Mouse (Mus musculus) MEL (cell line): ENCODE data around the gene Macrod2. TPM values are rescaled to one million over a fixed set of nuclear protein-coding genes. Genes with fewer than 3 reads are reported as not detected.

ENCODE experiments used
- DNase-seq: peaks from one replicate; pipeline ENCODE4 v3.0.0; 2011; ENCODE audit warnings: low read depth, low spot score
- H3K27ac ChIP-seq: 2 replicates; pipeline ENCODE4 v1.5.1; 2012; ENCODE audit warnings: low read depth, mild to moderate bottlenecking, control low read depth, low read length, moderate library complexity; ENCODE audit not compliant: control insufficient read depth
- H3K27me3 ChIP-seq, 2 experiments: fragments of 150-350 bp in 1 of 2; sonication (generic) in 1 of 2; 2 replicates each; pipeline ENCODE4 v1.6.1; 2012; ENCODE audit warnings: low read length in 2 of 2, mild to moderate bottlenecking in 2 of 2, improper control_type of control experiment in 1 of 2, moderate library complexity in 1 of 2; ENCODE audit not compliant: insufficient read depth in 2 of 2, control insufficient read depth in 1 of 2
- H3K36me3 ChIP-seq, 2 experiments: 2 replicates each; pipeline ENCODE4 v1.6.1; 2012 to 2014; ENCODE audit warnings: low read length in 2 of 2, improper control_type of control experiment in 1 of 2, inconsistent platforms in 1 of 2, mild to moderate bottlenecking in 1 of 2; ENCODE audit not compliant: insufficient read depth in 2 of 2, control insufficient read depth in 1 of 2
- H3K4me1 ChIP-seq, 2 experiments: fragments of 150-350 bp in 1 of 2; sonication (generic) in 1 of 2; 2 replicates each; pipeline ENCODE4 v1.6.1; 2012; ENCODE audit warnings: low read length in 2 of 2, improper control_type of control experiment in 1 of 2, mild to moderate bottlenecking in 1 of 2; ENCODE audit not compliant: insufficient read depth in 2 of 2, control insufficient read depth in 1 of 2
- H3K4me3 ChIP-seq, 2 experiments: fragments of 150-350 bp in 1 of 2; sonication (generic) in 1 of 2; 2 replicates each; pipeline ENCODE4 v1.5.1; 2012; ENCODE audit warnings: low read depth in 2 of 2, low read length in 2 of 2, mild to moderate bottlenecking in 2 of 2, moderate library complexity in 2 of 2, control low read depth in 1 of 2, improper control_type of control experiment in 1 of 2; ENCODE audit not compliant: control insufficient read depth in 1 of 2, insufficient read depth in 1 of 2
- H3K79me2 ChIP-seq: 2 replicates; pipeline ENCODE4 v1.6.1; 2012; ENCODE audit warnings: mild to moderate bottlenecking, low read length, moderate library complexity; ENCODE audit not compliant: control insufficient read depth, poor library complexity, insufficient read depth
- H3K9ac ChIP-seq: 2 replicates; pipeline ENCODE4 v1.6.1; 2012; ENCODE audit warnings: low read depth, mild to moderate bottlenecking, control low read depth, low read length, moderate library complexity; ENCODE audit not compliant: control insufficient read depth, poor library complexity, severe bottlenecking
- H3K9me3 ChIP-seq: fragments of 150-350 bp; sonication (generic); replicated peaks from 2 replicates; pipeline ENCODE4 v1.6.1; 2012; ENCODE audit warnings: mild to moderate bottlenecking, low read length, improper control_type of control experiment, moderate library complexity; ENCODE audit not compliant: insufficient read depth
- CHD1 ChIP-seq: IDR thresholded peaks from 2 replicates; pipeline ENCODE4 v1.6.1; 2012; ENCODE audit warnings: low read depth, mild to moderate bottlenecking, inconsistent platforms, low read length, improper control_type of control experiment
- CHD2 ChIP-seq: IDR thresholded peaks from 2 replicates; pipeline ENCODE4 v1.6.1; 2011; ENCODE audit warnings: low read length, improper control_type of control experiment
- CTCF ChIP-seq, 3 experiments: IDR thresholded peaks in 2 of 3; conservative IDR thresholded peaks in 1 of 3; 2 replicates each; pipeline ENCODE4 v1.5.1; 2011 to 2012; ENCODE audit warnings: low read length in 3 of 3, low read depth in 2 of 3, mild to moderate bottlenecking in 2 of 3, improper control_type of control experiment in 1 of 3, inconsistent platforms in 1 of 3, mixed read lengths in 1 of 3, moderate library complexity in 1 of 3; ENCODE audit not compliant: control insufficient read depth in 1 of 3, insufficient read depth in 1 of 3, poor library complexity in 1 of 3, severe bottlenecking in 1 of 3
- E2F4 ChIP-seq: IDR thresholded peaks from 2 replicates; pipeline ENCODE4 v1.6.1; 2011; ENCODE audit warnings: low read depth, low read length, improper control_type of control experiment, borderline replicate concordance
- ELF1 ChIP-seq: IDR thresholded peaks from 2 replicates; pipeline ENCODE4 v1.6.1; 2014; ENCODE audit warnings: low read depth, mild to moderate bottlenecking, inconsistent platforms, low read length, improper control_type of control experiment, moderate library complexity
- ETS1 ChIP-seq: IDR thresholded peaks from 2 replicates; pipeline ENCODE4 v1.6.1; 2012; ENCODE audit warnings: low read depth, mild to moderate bottlenecking, inconsistent platforms, low read length, improper control_type of control experiment, moderate library complexity
- GABPA ChIP-seq: IDR thresholded peaks from 2 replicates; pipeline ENCODE4 v1.6.1; 2012; ENCODE audit warnings: low read depth, mild to moderate bottlenecking, inconsistent platforms, low read length, improper control_type of control experiment, moderate library complexity
- GATA1 ChIP-seq: IDR thresholded peaks from 2 replicates; pipeline ENCODE4 v1.6.1; 2011; ENCODE audit warnings: low read depth, low read length, improper control_type of control experiment
- JUND ChIP-seq: IDR thresholded peaks from 2 replicates; pipeline ENCODE4 v1.6.1; 2011; ENCODE audit warnings: low read depth, mild to moderate bottlenecking, improper control_type of control experiment, low read length
- MAZ ChIP-seq: IDR thresholded peaks from 2 replicates; pipeline ENCODE4 v1.6.1; 2012; ENCODE audit warnings: low read depth, mild to moderate bottlenecking, inconsistent platforms, low read length, improper control_type of control experiment
- MXI1 ChIP-seq: IDR thresholded peaks from 2 replicates; pipeline ENCODE4 v1.6.1; 2011; ENCODE audit warnings: mild to moderate bottlenecking, low read depth, low read length, improper control_type of control experiment
- MYC ChIP-seq: IDR thresholded peaks from 2 replicates; pipeline ENCODE4 v1.6.1; 2011; ENCODE audit warnings: low read depth, mild to moderate bottlenecking, low read length, improper control_type of control experiment, moderate library complexity
- NELFE ChIP-seq: IDR thresholded peaks from 2 replicates; pipeline ENCODE4 v1.6.1; 2011; ENCODE audit warnings: low read depth, low read length, improper control_type of control experiment
- POLR2A ChIP-seq, 2 experiments: IDR thresholded peaks; 2 replicates each; pipeline ENCODE4 v1.6.1; 2011 to 2012; ENCODE audit warnings: low read length in 2 of 2, mild to moderate bottlenecking in 2 of 2, control low read depth in 1 of 2, improper control_type of control experiment in 1 of 2, low read depth in 1 of 2, moderate library complexity in 1 of 2; ENCODE audit not compliant: control insufficient read depth in 1 of 2, insufficient read depth in 1 of 2, poor library complexity in 1 of 2
- POLR2AphosphoS2 ChIP-seq: IDR thresholded peaks from 2 replicates; pipeline ENCODE4 v1.6.1; 2011; ENCODE audit warnings: low read length, improper control_type of control experiment
- RAD21 ChIP-seq: IDR thresholded peaks from 2 replicates; pipeline ENCODE4 v1.6.1; 2011; ENCODE audit warnings: mild to moderate bottlenecking, low read depth, low read length, improper control_type of control experiment
- RCOR1 ChIP-seq: IDR thresholded peaks from 2 replicates; pipeline ENCODE4 v1.6.1; 2012; ENCODE audit warnings: low read depth, mild to moderate bottlenecking, inconsistent platforms, low read length, improper control_type of control experiment
- SIN3A ChIP-seq: IDR thresholded peaks from 2 replicates; pipeline ENCODE4 v1.6.1; 2012; ENCODE audit warnings: low read length, improper control_type of control experiment, inconsistent platforms
- SMC3 ChIP-seq: IDR thresholded peaks from 2 replicates; pipeline ENCODE4 v1.6.1; 2011; ENCODE audit warnings: low read depth, low read length, improper control_type of control experiment
- TAL1 ChIP-seq: IDR thresholded peaks from 2 replicates; pipeline ENCODE4 v1.6.1; 2012; ENCODE audit warnings: mild to moderate bottlenecking, inconsistent platforms, low read length, moderate library complexity, mixed read lengths
- UBTF ChIP-seq: IDR thresholded peaks from 2 replicates; pipeline ENCODE4 v1.6.1; 2012; ENCODE audit warnings: low read depth, mild to moderate bottlenecking, inconsistent platforms, low read length, improper control_type of control experiment, moderate library complexity, borderline replicate concordance; ENCODE audit not compliant: insufficient read depth
- USF2 ChIP-seq, 2 experiments: IDR thresholded peaks; 2 replicates each; pipeline ENCODE4 v1.6.1; 2011 to 2012; ENCODE audit warnings: improper control_type of control experiment in 2 of 2, low read length in 2 of 2, borderline replicate concordance in 1 of 2, inconsistent platforms in 1 of 2, low read depth in 1 of 2, mild to moderate bottlenecking in 1 of 2; ENCODE audit not compliant: insufficient read depth in 1 of 2
- ZKSCAN1 ChIP-seq: IDR thresholded peaks from 2 replicates; pipeline ENCODE4 v1.6.1; 2012; ENCODE audit warnings: low read depth, mild to moderate bottlenecking, inconsistent platforms, low read length, improper control_type of control experiment, moderate library complexity
- ZMIZ1 ChIP-seq: IDR thresholded peaks from 2 replicates; pipeline ENCODE4 v1.6.1; 2012; ENCODE audit warnings: low read depth, mild to moderate bottlenecking, inconsistent platforms, low read length, improper control_type of control experiment, moderate library complexity
- ZNF384 ChIP-seq: IDR thresholded peaks from 2 replicates; pipeline ENCODE4 v1.6.1; 2012; ENCODE audit warnings: low read depth, mild to moderate bottlenecking, inconsistent platforms, low read length, improper control_type of control experiment
- polyA plus RNA-seq, 2 experiments: library from polyadenylated mRNA; stranded (reverse) in 1 of 2; unstranded in 1 of 2; fragments of >175 nt in 1 of 2; fragments of >200 nt in 1 of 2; gene quantifications; 2 replicates each; pipeline versions ENCODE4 v1.2.1 to v1.2.4; 2012; ENCODE audit warnings: low replicate concordance in 2 of 2, low read depth in 1 of 2; ENCODE audit not compliant: insufficient read length in 2 of 2, insufficient read depth in 1 of 2, missing spikeins in 1 of 2
- total RNA-seq: library from RNA; depleted of rRNA; stranded (reverse); fragments of 300-350 nt; gene quantifications from 2 replicates; pipeline ENCODE4 v1.2.3, GENCODE M21; 2012

Gene Macrod2
- total and polyA plus RNA-seq, 3 experiments: not detected

DNA sequence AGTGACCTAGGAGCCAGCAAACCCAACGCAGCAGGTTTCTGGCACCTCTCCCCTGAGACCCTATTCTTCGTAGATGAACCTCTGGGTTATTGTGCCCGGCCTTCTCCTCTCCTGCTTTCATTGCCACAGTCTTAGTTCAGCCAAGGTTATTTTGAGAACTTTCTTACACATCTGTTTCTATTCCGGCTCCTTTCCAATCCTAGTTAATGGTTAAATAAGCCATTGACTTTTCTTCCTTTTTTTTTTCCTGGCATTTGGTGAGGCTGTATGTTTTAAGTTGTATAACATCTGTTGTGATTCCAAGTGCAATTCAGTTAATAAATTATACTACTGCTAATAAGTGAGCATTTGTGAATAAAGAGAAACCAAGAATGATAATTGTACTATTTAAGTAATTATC lies 44.0 kb downstream of the Macrod2 start:
- H3K79me2 ChIP-seq: no peaks in the 10 kb centered on the region
- no peak overlapping the region for H3K27ac ChIP-seq
- no peak overlapping the region for H3K9ac ChIP-seq
- H3K36me3 ChIP-seq: no peaks in the 10 kb centered on the region
- H3K4me1 ChIP-seq: no peaks in the 10 kb centered on the region
- H3K4me3 ChIP-seq: no peak overlapping the region
- TF ChIP-seq NELFE (no peak), UBTF (no peak), RAD21 (no peak), MYC (no peak), TAL1 (no peak), E2F4 (no peak), ELF1 (no peak), POLR2AphosphoS2 (no peak), GATA1 (no peak)
- TF ChIP-seq, all 39 proteins: peak for 0
- Histone ChIP-seq H3K9me3 (no peaks in the 10 kb centered on the region), H3K27me3 (no peaks in the 10 kb centered on the region)
- no peak for DNase-seq

GRCm38 (mm10) chr2:140448636-140449035 lies 53.5 kb downstream of the Macrod2 start:
- Histone ChIP-seq H3K4me3 (no peak overlapping the region), H3K27ac (no peak overlapping the region), H3K79me2 (no peaks in the 10 kb centered on the region), H3K36me3 (no peaks in the 10 kb centered on the region), H3K27me3 (no peaks in the 10 kb centered on the region), H3K4me1 (no peaks in the 10 kb centered on the region), H3K9ac (no peak overlapping the region), H3K9me3 (no peaks in the 10 kb centered on the region)
- TF ChIP-seq SIN3A: no peak
- no peak for TF ChIP-seq USF2 (IDR thresholded peaks at IDR 0.05; ENCODE audit: borderline replicate concordance in 1 of 2, insufficient read depth in 1 of 2, low read depth in 1 of 2, low read length in 2 of 2)
- no peak for DNase-seq

GRCm38 (mm10) chr2:140475770-140476169 lies 80.7 kb downstream of the Macrod2 start:
- TF ChIP-seq SMC3 (no peak), JUND (no peak), POLR2AphosphoS2 (no peak), ETS1 (no peak), CHD1 (no peak), CHD2 (no peak), CTCF (IDR thresholded peaks at IDR 0.05 in 2 of 3, conservative IDR thresholded peaks at IDR 0.05 in 1 of 3; ENCODE audit: control insufficient read depth in 1 of 3, insufficient read depth in 1 of 3, low read depth in 2 of 3, low read length in 3 of 3, poor library complexity in 1 of 3, severe bottlenecking in 1 of 3) (no peak), MAZ (no peak), UBTF (no peak), ZNF384 (no peak), USF2 (IDR thresholded peaks at IDR 0.05; ENCODE audit: borderline replicate concordance in 1 of 2, insufficient read depth in 1 of 2, low read depth in 1 of 2, low read length in 2 of 2) (no peak), RAD21 (no peak), E2F4 (no peak), TAL1 (no peak), ZMIZ1 (no peak), ZKSCAN1 (no peak), MXI1 (no peak), GABPA (no peak), RCOR1 (no peak), POLR2A (IDR thresholded peaks at IDR 0.05; ENCODE audit: control insufficient read depth in 1 of 2, insufficient read depth in 1 of 2, low read depth in 1 of 2, low read length in 2 of 2, poor library complexity in 1 of 2) (no peak)
- H3K4me3 ChIP-seq: no peak overlapping the region
- no peaks in the 10 kb centered on the region for H3K79me2 ChIP-seq
- no peaks in the 10 kb centered on the region for H3K27me3 ChIP-seq
- no peaks in the 10 kb centered on the region for H3K36me3 ChIP-seq
- H3K27ac ChIP-seq: no peak overlapping the region
- H3K9ac ChIP-seq: no peak overlapping the region
- no peaks in the 10 kb centered on the region for H3K4me1 ChIP-seq
- no peaks in the 10 kb centered on the region for H3K9me3 ChIP-seq
- DNase-seq: no peak
